Mouse (Mus musculus) Patski (cell line): Measurements from ENCODE around the gene Mrpl54. TPM values are rescaled to one million over a fixed set of nuclear protein-coding genes. Genes with fewer than 3 reads are reported as not detected.

Experiments used
- ATAC-seq: fragments of 100-300 bp; one replicate; pipeline ENCODE4 v1.8.0; 2021
- CTCF ChIA-PET: fragments of 350-600 bp; sonication (Branson Sonifier 250); formaldehyde crosslinking; loops from one replicate; lab custom pipeline; 2022; ENCODE audit warnings: inconsistent platforms; lab: Charles Lee
- POLR2A ChIA-PET: fragments of 350-600 bp; sonication (Branson Sonifier 250); formaldehyde crosslinking; loops from one replicate; lab custom pipeline; 2022; ENCODE audit warnings: antibody characterized with exemption, inconsistent platforms; lab: Charles Lee
- DNase-seq: peaks from one replicate; pipeline ENCODE4 v3.0.0-alpha.2; 2011; ENCODE audit warnings: low read depth, low spot score
- H3K27me3 ChIP-seq: fragments of 371-371 bp; one replicate; pipeline ENCODE4 v1.5.1; 2021
- CTCF ChIP-seq: fragments of 100-300 bp; IDR thresholded peaks from one replicate; pipeline ENCODE4 v1.5.1; 2021
- in situ Hi-C: fragments of 300-500 bp; cut with MboI; formaldehyde crosslinking; loops from 3 replicates; pipeline ENCODE4 v1.11.1; 2018; ENCODE audit warnings: low pct_unique_long_range_greater_than_20kb, mixed read lengths
- polyA plus RNA-seq: library from polyadenylated mRNA; unstranded; gene quantifications from one replicate; pipeline ENCODE4 v1.2.3, GENCODE M21; 2021

The Mrpl54 gene
- polyA plus RNA-seq, 1 experiment from 2014 or later: 98.3 TPM

DNA sequence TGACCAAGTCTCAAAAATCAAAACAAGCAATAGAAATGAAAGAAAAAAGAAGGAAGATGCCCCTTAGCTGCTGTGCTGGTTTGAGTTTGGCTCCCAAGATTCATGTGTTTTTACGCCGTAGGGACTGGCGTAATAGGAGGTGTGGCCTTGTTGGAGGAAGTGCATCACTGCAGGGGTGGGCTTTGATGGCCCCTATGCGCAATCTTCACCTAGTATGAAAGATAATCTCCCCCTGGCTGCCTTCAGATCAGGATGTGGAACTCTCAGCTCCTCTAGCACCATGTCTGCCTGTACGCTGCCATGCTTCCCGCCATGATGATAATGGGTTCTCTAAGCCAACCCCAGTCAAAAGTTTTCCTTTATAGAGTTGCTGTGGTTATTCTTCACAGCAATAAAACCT, 50.5 kb downstream of the Mrpl54 start:
- TF ChIP-seq CTCF: no peak
- in situ Hi-C loops: no loop called here
- no peak for DNase-seq
- H3K27me3 ChIP-seq: no peaks in the 10 kb centered on the region
- ATAC-seq: no peak
- ChIA-PET POLR2A (interaction anchor here (0.5 kb wide), 1 partner anchor 45 kb away, joined by 3 read pairs; no protein-coding TSS in a partner anchor), CTCF (interaction anchor here (0.8 to 4.8 kb wide), 7 partner anchors 11 to 27 kb away, joined by 3 to 23 read pairs (median 17); no protein-coding TSS in a partner anchor)

Other genes with a start within 250 kb of the Mrpl54 start
- 0.33 TPM for gene Diras1, start 241.3 kb downstream of the Mrpl54 start, polyA plus RNA-seq
- gene Slc39a3, start 229.5 kb downstream of the Mrpl54 start, polyA plus RNA-seq: 14.3 TPM
- gene Sgta, start 206.8 kb downstream of the Mrpl54 start, polyA plus RNA-seq: 129 TPM
- gene Thop1, start 196.9 kb downstream of the Mrpl54 start, polyA plus RNA-seq: 43.3 TPM
- gene Creb3l3, start 168.1 kb downstream of the Mrpl54 start, polyA plus RNA-seq: 0.08 TPM
- gene Map2k2, start 161.0 kb downstream of the Mrpl54 start, polyA plus RNA-seq: 150 TPM
- 40.6 TPM for gene Zbtb7a, start 131.7 kb downstream of the Mrpl54 start, polyA plus RNA-seq
- gene Pias4, start 99.0 kb downstream of the Mrpl54 start, polyA plus RNA-seq: 33.9 TPM
- 1,798 TPM for gene Eef2, start 90.3 kb downstream of the Mrpl54 start, polyA plus RNA-seq
- 82.0 TPM for gene Dapk3, start 83.9 kb downstream of the Mrpl54 start, polyA plus RNA-seq
- gene 4930442H23Rik, start 83.1 kb downstream of the Mrpl54 start, polyA plus RNA-seq: 0.50 TPM
- gene Nmrk2, start 64.9 kb downstream of the Mrpl54 start, polyA plus RNA-seq: 0.14 TPM
- gene Atcay, start 36.1 kb downstream of the Mrpl54 start, polyA plus RNA-seq: 0.04 TPM
- 11.7 TPM for gene Zfr2, start 33.8 kb downstream of the Mrpl54 start, polyA plus RNA-seq
- 1.5 TPM for gene Matk, start 14.0 kb downstream of the Mrpl54 start, polyA plus RNA-seq
- 71.4 TPM for gene Apba3, start within 50 bp of the Mrpl54 start, polyA plus RNA-seq
- gene Tjp3, start 24.6 kb upstream of the Mrpl54 start, polyA plus RNA-seq: 6.5 TPM
- gene Pip5k1c, start 26.0 kb upstream of the Mrpl54 start, polyA plus RNA-seq: 51.5 TPM
- 34.5 TPM for gene Cactin, start 54.2 kb upstream of the Mrpl54 start, polyA plus RNA-seq
- gene Tbxa2r, start 61.8 kb upstream of the Mrpl54 start, polyA plus RNA-seq: not detected
- 0.46 TPM for gene Gipc3, start 76.3 kb upstream of the Mrpl54 start, polyA plus RNA-seq
- 118 TPM for gene Hmg20b, start 83.5 kb upstream of the Mrpl54 start, polyA plus RNA-seq
- 23.9 TPM for gene Mfsd12, start 90.6 kb upstream of the Mrpl54 start, polyA plus RNA-seq
- gene 4930404N11Rik, start 98.9 kb upstream of the Mrpl54 start, polyA plus RNA-seq: 2.7 TPM
- gene Fzr1, start 111.6 kb upstream of the Mrpl54 start, polyA plus RNA-seq: 62.1 TPM
- 83.4 TPM for gene Dohh, start 117.5 kb upstream of the Mrpl54 start, polyA plus RNA-seq
- gene Gm48551, start 117.5 kb upstream of the Mrpl54 start, polyA plus RNA-seq: 2.4 TPM
- 0.76 TPM for gene Gm48552, start 122.1 kb upstream of the Mrpl54 start, polyA plus RNA-seq
- 0.18 TPM for gene Smim24, start 126.1 kb upstream of the Mrpl54 start, polyA plus RNA-seq
- gene Nfic, start 188.7 kb upstream of the Mrpl54 start, polyA plus RNA-seq: 41.8 TPM
- 0.99 TPM for gene Celf5, start 215.8 kb upstream of the Mrpl54 start, polyA plus RNA-seq
- 104 TPM for gene Ncln, start 229.5 kb upstream of the Mrpl54 start, polyA plus RNA-seq
- gene S1pr4, start 233.2 kb upstream of the Mrpl54 start, polyA plus RNA-seq: 0.03 TPM